Mouse (Mus musculus) lung, postnatal 25 days (tissue): ENCODE measurements around the gene Wbp4.
A peak's percentile ranks its signal among the peaks of the same experiment; 100 is the strongest.
"Not testable (repeated sequence)": the region's sequence is repeated elsewhere in the genome, so short reads cannot be mapped to it uniquely, and the experiment has no call there.

Experiments
- DNase-seq: peaks from one replicate; pipeline ENCODE4 v3.0.0; 2022; ENCODE audit warnings: low spot score

Wbp4 gene

DNA sequence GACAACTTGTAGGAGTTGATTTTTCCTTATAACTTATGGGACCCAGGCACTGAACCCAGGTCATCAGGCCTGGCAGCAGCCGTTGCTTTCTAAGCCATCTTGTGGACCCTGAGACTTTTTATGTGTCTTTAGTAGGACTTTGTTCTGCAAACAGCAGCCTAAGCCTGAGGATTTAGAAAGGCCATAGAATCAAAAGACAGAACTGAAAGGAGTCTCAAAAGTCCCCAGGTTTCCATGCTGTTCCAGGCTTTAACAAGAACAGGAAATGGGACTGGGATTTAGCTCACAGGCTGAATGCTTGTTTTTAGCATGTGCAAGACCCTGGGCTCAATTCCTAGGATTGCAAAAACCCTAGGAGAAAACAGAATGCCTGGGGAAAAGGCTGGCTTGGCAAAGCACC is 26.5 kb upstream of the Wbp4 start:
- no peak for DNase-seq

GRCm38 (mm10) chr14:79506207-79506606 is 24.9 kb upstream of the Wbp4 start:
- DNase-seq = no peak

GRCm38 (mm10) chr14:79504246-79505006 is 23.1 kb upstream of the Wbp4 start:
- DNase-seq = no peak

DNA sequence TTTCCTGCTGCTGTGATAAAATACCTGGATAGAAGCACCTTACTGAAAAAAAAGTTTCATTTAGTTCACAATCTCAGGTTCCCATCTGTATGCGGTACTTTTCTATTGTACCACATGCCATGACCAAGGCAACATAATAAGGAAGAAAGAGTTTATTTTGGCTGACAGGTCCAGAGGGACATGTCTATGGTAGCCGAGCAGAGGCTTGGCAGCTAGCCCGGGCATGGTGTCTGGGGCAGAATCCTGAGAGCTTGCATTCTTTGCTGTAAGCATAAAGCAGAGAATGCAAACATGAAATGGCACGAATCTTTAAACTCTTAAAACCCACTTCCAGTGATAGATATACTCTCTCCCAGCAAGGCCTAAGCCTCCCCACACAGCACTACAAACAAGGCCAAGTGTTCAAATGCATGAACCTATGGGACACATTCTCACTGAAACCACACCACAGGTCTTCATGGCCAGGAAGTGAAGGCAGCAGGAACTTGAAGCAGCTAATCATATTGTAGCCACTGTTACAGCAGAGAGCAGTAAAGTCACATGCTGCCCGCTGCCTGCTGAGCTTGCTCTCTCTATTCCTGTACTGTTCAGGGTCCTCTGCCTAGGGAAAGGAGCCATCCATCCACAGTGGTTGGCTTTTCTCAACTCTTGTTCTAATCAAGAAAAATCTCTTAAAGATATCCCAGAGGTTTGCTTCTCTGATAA is 22.2 kb upstream of the Wbp4 start:
- no peak for DNase-seq

DNA sequence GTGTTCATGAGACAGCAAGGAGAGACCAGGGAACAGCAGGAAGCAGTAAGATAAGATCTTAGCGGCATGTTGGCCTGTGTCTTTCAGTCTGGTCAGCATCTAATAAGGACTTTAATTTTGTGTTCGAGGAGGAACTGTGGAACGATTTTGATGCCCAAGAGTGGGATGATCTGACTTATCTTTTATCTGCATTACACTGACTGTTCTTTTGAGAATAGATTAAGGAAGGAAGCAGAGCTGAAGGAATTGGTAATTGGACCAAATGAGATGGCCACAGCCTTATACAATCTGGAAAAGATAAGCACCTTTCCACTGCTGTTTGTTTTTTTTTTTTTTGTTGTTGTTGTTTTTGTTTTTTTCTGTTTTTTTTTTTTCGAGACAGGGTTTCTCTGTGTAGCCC is 19.4 kb upstream of the Wbp4 start:
- DNase-seq = no peak

- no peak for DNase-seq
These were observed 18.0 kb upstream of the Wbp4 start for GRCm38 (mm10) chr14:79499326-79499725.

DNA sequence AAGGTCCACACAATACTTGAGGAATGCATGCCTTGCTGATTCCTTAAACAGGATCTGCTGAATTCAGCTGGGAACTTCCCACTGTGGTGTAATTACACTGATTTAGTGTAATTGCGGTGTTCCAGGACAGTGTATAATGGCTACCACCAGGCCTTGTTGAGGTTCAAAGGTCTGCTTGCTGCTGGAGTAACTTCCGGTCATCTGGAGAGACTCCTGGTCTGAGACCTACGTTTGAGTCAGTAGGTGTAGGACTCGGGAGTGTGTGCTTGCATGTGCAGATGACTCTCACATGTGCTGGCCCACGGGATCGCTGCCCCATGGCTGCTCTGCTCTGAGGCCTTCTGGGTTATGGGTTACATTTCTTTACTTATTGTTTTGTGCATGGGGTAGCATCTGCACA is 13.0 kb upstream of the Wbp4 start:
- no peak for DNase-seq

DNA sequence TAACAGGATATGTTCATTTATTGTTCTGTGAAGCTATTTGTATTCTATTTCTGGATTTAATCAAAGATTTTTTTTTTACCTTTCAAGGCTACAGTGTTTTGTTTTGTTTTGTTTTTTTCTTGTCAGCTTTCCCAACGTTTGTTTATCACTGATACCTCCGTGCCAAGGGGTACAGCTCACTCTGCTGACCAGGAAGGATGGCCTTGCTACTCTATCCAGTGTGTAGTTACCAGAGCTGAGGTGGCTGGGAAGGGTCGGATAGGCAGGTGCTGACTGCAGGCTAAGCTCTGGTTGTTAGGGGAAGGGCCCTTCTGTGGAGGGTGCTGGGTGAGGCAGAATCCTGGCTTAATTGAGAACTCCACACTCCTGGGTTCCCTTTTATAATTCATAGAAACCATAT is 8.9 kb upstream of the Wbp4 start:
- DNase-seq = no peak

DNA sequence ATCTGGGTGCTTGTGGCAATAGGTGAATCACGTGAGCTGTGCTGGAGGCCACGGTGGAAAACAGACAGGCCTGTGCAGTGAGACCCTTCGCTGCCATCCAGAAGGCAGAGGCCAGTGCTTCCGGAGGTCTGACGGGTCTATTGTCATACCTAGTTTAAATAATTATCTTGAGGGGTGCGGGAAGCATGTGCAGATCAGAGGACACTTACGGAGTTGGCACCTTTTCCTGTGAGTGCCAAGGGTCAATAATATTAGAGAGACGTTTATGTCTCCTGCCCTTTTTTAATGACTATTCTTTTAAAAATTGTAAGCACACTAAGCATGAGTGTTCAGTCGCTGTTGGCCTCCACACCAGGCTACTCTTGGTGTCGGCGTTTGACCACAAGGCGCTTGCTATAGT is 7.8 kb upstream of the Wbp4 start:
- no peak for DNase-seq

DNA sequence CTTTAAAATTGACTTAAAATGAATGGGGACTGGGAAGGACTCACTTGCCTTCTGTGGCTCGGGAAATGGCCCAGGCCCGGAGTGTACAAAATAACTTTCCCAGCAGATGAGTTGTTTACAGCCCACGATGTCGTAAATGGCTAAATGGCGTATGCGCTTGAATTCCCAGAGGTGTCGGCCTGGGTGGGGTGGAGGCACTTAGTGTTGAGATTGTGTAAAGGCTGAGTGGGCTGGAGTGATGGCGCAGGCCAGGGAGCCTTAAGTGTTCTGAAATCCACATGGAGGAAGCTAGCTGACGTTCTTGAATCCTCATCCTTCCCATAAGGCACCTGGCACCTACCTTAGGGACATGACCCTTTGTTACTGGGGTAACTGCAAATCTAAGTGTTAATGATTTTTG is 7.2 kb upstream of the Wbp4 start:
- peak; percentile 78 for DNase-seq

DNA sequence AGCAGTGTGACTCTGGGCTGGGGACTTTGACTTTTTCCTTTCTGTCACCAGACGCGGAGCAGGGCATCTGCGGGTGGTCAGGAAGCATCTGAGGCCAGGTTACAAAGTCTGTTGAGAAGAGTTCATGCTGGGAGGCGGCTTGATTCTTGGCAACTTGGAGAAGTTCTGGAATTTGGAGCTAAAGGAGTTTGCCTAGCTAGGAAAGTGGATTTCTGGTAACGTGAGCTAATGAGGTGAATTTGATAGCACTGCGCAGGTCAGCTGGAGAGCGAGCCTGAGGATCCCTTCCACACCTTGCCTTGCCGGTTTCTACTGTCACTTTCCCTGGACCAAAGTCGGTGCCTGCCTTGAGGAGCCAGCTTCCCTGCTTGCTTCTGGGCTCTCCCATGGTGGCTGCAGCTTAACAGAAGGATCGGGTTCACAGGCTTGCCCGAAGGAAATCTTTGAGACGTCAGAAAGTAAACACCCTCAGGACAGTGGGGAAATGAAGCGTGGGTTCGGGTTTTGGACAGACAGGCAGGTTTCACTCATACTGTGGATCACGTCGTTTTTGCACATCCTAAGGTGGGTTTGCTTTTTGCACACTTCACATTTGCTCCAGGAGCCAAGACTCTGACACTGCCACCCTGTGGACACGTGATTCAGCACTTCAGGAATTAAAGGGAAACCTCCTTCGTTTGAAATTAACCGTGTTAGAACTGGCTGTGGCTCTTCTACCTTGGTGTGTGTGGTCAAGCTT is 5.8 kb upstream of the Wbp4 start:
- no peak for DNase-seq

- DNase-seq = no peak
These were observed 5.3 kb upstream of the Wbp4 start for GRCm38 (mm10) chr14:79486617-79486992.

DNA sequence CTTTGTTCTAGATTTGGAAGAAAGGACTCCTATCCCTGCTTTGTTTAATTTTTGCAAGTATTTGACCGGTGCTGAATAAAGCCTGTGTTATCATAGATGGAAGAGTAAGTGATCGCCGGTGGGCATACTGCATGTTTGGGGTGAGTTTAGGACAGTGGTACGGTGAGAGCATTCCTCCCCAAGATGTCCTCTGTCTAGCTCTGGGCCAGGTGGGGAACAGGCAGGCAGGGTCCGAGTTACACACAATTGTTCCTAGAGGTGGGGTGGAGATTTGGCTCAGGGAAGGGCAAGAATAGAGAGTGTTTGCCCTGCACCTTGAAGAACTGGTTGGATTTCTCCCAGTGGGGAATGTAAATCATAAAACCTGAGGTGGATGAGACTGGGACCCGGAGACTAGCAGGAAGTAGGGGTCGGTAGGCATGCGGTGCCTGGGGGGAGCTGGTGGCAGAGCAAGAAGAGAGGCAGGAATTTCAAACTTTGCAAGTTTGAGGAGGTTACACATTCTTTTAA is 2.3 kb upstream of the Wbp4 start:
- DNase-seq = peak; percentile 58

- DNase-seq = no peak
These were observed 1.5 kb upstream of the Wbp4 start for GRCm38 (mm10) chr14:79482747-79483355.

DNA sequence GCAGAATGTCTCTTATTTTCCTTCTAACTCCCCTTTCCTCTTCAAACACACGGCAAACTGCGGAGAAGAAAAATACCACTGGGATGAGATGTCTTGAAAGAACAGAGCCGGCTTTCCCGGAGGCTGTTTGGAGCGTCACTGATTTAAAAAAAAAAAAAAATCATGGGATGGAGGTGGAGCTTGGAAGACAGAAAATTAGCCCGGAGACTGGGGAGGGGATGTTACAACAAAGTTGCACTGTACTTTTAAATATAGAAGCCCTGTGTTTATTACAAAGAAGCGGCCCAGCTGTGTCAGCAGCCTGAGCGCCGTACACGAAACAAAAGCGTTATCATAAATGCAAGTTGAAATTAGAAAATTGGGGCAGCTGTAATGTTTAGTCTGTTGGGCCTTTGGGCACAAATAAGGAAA is 936 bp upstream of the Wbp4 start:
- peak; percentile 71 for DNase-seq

GRCm38 (mm10) chr14:79480624-79481338 is 539 bp downstream of the Wbp4 start, which contains the start of gene Elf1:
Gene Elf1, plus strand, starts transcription at chr14:79481194.
- peak; percentile 96 for DNase-seq

DNA sequence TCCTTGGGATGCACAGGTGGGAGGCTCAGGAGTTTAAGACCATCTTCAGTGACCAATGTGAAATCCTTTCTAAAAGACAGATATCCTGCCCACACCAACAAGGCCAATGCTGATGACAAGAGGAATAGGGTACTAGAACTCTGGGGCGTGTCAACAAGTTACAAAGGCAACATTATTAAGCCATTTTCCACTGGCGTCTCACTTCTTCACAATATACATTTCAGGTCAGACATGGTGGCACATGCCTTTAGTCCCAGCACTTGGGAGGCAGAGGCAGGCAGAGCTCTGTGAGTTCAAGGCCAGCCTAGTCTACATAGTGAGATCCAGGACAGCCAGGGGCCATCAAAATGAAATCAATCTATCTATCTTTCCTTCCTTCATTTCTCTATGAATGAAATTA is 7.9 kb downstream of the Wbp4 start:
- DNase-seq = no peak

DNA sequence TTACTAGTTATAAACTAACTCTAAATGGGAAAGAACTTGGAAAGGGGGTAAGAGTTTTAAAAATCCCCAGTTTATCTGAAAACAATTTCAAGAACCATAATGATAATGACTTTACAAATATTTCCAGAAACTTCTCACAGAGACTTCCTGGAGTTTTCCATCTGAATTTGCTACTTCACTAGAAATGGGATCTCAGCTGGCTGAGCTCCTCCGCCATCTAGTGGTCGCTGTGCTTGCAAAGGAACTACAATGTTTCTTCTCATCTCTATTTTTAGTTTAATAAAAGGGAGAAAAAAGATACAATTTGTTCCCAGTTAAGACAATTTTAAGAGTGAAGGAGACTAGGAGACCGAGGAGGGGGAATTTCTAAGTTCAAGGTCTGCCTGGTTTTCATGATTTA is 13.7 kb downstream of the Wbp4 start:
- DNase-seq = peak; percentile 53

GRCm38 (mm10) chr14:79465623-79466022 is 15.7 kb downstream of the Wbp4 start:
- no peak for DNase-seq

DNA sequence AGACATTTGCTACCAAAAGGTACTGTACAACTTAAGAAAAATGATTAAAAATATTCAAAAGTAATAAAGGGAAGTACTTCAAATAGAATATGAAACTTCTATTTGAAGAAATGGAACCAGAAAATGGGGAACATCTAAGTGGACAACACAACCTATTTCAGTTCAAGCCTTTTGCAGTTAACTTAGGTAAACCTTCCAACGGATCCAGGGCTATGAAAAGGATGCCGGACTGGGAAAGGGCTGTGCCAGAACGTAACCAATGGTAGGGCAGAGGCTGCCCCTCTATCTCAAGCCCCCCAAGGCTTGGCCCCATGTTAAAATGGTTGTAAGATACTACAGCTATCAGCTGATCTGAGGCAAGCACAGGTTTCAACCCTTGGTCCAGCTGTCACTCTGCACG is 20.3 kb downstream of the Wbp4 start:
- no peak for DNase-seq

DNA sequence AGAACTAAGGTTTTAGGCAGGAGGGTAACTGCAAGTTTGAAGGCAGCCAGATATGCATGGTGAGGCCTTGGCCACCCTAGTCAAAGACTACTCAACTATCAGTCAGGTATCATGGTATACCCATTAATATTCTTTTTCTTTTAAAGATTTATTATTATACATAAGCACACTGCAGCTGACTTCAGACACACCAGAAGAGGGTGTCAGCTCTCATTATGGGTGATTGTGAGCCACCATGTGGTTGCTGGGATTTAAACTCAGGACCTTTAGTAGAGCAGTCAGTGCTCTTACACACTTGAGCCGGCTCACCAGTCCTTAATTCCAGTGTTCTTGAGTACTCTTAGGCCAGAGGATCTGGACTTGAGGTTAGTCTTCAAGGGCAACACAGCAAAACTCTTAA is 20.9 kb downstream of the Wbp4 start:
- no peak for DNase-seq

DNA sequence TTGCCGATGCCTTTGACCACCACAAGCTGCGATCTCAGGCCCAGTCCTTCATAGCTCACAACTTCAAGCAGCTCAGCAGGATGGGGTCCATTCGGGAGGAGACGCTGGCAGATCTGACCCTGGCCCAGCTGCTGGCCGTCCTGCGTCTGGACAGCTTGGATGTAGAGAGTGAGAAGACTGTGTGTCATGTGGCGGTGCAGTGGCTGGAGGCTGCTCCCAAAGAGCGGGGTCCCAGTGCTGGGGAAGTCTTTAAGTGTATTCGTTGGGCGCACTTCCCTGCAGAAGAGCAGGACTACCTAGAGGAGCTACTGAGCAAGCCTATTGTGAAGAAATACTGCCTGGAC is 28.8 kb downstream of the Wbp4 start:
- not testable (repeated sequence) for DNase-seq
